Mouse (Mus musculus) midbrain, embryonic 12.5 days (tissue): ENCODE measurements at regions not wholly inside any gene's neighbourhood (a gene's known extent, or its start where the extent isn't known, plus 50 kb on each side); places are given as distances from the start of the nearest gene placed in this dataset.

Experiments
- ATAC-seq: fragments of 200-750 bp; cut with Nextera tagmentation; 2 replicates; pipeline ENCODE4 v1.8.0; 2017; ENCODE audit warnings: low read depth, moderate TSS enrichment, moderate library complexity; ENCODE audit not compliant: low FRiP score
- H3K27ac ChIP-seq: fragments of 300-500 bp; sonication (generic); replicated peaks from 2 replicates; pipeline ENCODE4 v1.5.1; 2016; ENCODE audit warnings: mild to moderate bottlenecking
- H3K27me3 ChIP-seq: fragments of 300-500 bp; sonication (generic); 2 replicates; pipeline ENCODE4 v1.6.1; 2016; ENCODE audit warnings: mild to moderate bottlenecking
- H3K36me3 ChIP-seq: fragments of 300-500 bp; sonication (generic); 2 replicates; pipeline ENCODE4 v1.6.1; 2016
- H3K4me1 ChIP-seq: fragments of 300-500 bp; sonication (generic); 2 replicates; pipeline ENCODE4 v1.6.1; 2016
- H3K4me2 ChIP-seq: fragments of 300-500 bp; sonication (generic); replicated peaks from 2 replicates; pipeline ENCODE4 v1.6.1; 2016; ENCODE audit warnings: mild to moderate bottlenecking, moderate library complexity
- H3K4me3 ChIP-seq: fragments of 300-500 bp; sonication (generic); 2 replicates; pipeline ENCODE4 v1.5.1; 2016; ENCODE audit warnings: mild to moderate bottlenecking
- H3K9ac ChIP-seq: fragments of 300-500 bp; sonication (generic); replicated peaks from 2 replicates; pipeline ENCODE4 v1.6.1; 2016; ENCODE audit warnings: mild to moderate bottlenecking, moderate library complexity
- H3K9me3 ChIP-seq: fragments of 300-500 bp; sonication (generic); 2 replicates; pipeline ENCODE4 v1.6.1; 2016; ENCODE audit warnings: mild to moderate bottlenecking
- WGBS: fragments of 180-500 bp; shearing (Covaris S2); methylation state at CpG from one replicate; pipeline ENCODE4 v1.1.7; 2016; 5-methylcytosine and 5-hydroxymethylcytosine counted together

DNA sequence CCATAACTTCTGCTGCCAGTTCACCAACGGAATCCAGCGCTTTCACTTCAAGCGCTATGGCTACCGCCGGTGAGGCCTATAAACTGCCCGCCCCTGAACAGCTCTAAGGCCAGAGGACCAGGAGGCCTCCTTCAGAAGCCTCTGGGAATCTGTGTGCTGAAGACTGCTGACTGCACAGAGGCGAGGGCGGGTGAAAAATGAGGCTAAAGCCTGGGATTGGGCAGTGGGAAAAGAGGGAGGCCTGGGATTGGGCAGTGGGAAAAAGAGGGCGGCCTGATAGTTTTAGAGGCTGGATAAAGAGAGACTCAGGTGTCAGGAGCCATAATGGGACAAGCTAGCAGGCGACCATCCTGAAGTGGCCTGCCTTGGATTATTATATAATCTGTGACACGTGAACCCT is 80.8 kb downstream of the Plekhb2 start:
- Histone ChIP-seq H3K9ac (no peak overlapping the region), H3K36me3 (no peaks in the 10 kb centered on the region; the same call in 1 of the 2 replicates), H3K4me1 (no peaks in the 10 kb centered on the region), H3K4me2 (no peak overlapping the region), H3K9me3 (peaks cover 21% of the 10 kb centered on the region; the same call in 1 of the 2 replicates), H3K4me3 (no peak overlapping the region), H3K27ac (no peak overlapping the region), H3K27me3 (no peaks in the 10 kb centered on the region)
- ATAC-seq: no peak
- WGBS: 89% methylated on average over 11 of the region's 11 CpGs

DNA sequence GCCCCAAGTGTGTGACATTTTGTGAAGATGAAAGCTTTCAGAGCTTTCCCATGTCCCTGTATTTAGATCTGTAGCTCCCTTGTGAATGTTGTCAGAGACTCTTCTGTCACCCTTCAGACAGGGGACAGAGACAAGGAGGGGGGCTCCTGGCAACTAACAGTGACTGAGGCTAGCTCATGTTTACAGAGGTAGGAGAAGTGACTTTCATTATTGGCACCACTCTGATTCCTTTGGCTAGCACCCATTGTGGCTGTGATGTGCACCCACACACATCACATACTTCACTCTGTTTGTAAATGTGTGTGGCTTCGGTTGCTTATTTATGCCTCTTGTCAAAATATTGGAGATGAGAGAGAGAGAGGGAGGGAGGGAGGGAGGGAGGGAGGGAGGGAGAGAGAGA is 93.4 kb downstream of the Plekhb2 start:
- no peaks in the 10 kb centered on the region for H3K27me3 ChIP-seq
- WGBS: 70% methylated on average over 1 of the region's 1 CpGs
- H3K36me3 ChIP-seq: no peaks in the 10 kb centered on the region
- no peak overlapping the region for H3K9ac ChIP-seq
- H3K9me3 ChIP-seq: no peaks in the 10 kb centered on the region
- H3K4me1 ChIP-seq: no peaks in the 10 kb centered on the region
- no peak overlapping the region for H3K4me3 ChIP-seq
- no peak overlapping the region for H3K4me2 ChIP-seq
- no peak overlapping the region for H3K27ac ChIP-seq
- no peak for ATAC-seq

DNA sequence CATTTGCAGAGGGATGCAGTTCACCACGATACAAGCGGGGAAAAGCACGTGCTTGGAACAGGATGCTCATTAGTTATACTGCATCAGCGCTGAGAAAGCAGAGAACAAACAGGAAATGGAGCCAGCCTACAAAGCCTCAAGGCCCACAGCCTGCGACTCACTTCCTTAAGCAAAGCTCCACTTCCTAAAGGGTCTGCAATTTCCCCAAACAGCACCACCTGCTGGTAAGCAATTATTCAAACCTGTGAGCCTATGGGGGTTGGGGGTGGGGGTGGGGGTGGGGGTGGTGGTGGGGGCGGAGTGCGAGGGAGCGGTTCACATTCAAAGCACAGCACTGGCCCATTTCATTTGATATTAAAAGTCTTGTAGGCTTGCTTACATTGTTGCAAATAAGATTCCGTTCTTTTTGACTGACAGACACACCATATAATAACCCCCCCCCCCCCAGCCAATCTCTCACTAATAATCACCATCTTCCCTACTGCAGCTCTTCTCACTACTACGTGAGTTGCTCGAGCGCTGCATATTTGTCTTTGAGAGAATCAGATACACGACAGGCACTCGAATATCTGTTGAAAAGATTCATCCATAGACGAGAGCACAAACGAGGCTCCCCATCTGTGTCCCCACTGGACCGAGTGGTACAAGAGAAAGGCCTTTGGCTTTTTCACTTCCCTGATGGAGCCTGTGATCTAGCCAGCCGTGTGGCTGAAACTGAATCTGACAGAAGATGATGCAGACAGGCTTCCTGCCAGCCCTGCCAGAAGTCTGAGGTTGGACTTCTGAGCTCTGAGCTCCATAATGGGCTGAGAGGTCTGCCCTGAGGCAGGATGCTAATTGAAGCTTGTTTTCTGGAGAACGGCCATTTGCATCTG is 112.1 kb downstream of the Plekhb2 start:
- no peaks in the 10 kb centered on the region for H3K36me3 ChIP-seq
- no peak overlapping the region for H3K4me2 ChIP-seq
- H3K27me3 ChIP-seq: no peaks in the 10 kb centered on the region
- no peak overlapping the region for H3K9ac ChIP-seq
- WGBS: 79% methylated on average over 19 of the region's 19 CpGs
- no peaks in the 10 kb centered on the region for H3K9me3 ChIP-seq
- no peak overlapping the region for H3K4me3 ChIP-seq
- ATAC-seq: no peak; the same call in 1 of the 2 replicates
- H3K4me1 ChIP-seq: no peaks in the 10 kb centered on the region
- H3K27ac ChIP-seq: peak overlapping the region; percentile 30; the same call in 1 of the 2 replicates

DNA sequence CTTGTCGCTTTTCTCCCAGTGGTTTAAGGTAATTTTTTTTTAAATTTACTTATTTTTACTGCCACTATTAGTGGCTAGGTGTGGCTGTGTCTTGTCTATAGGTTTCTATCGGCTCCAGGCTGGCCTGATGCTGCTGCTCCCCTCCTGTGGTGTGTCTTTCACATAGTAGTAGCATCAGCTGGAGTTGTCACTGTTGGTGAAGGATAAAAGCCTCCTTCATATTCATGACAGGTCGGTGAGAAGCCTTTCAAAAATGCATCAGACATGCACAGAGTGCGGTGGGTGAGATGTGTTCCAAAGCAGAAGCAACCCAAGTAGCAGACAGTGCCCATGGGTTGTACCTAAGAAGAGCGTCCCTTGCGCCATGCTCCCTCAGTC is 112.7 kb downstream of the Plekhb2 start:
- 0 out of 2 replicates have a peak overlapping the region, but pooled peaks have one; percentile 30 for H3K27ac ChIP-seq
- H3K4me1 ChIP-seq: no peaks in the 10 kb centered on the region
- 79% methylated on average over 6 of the region's 6 CpGs for WGBS
- H3K4me3 ChIP-seq: no peak overlapping the region
- ATAC-seq: no peak
- no peaks in the 10 kb centered on the region for H3K9me3 ChIP-seq
- H3K36me3 ChIP-seq: no peaks in the 10 kb centered on the region
- no peak overlapping the region for H3K9ac ChIP-seq
- H3K27me3 ChIP-seq: no peaks in the 10 kb centered on the region
- no peak overlapping the region for H3K4me2 ChIP-seq

DNA sequence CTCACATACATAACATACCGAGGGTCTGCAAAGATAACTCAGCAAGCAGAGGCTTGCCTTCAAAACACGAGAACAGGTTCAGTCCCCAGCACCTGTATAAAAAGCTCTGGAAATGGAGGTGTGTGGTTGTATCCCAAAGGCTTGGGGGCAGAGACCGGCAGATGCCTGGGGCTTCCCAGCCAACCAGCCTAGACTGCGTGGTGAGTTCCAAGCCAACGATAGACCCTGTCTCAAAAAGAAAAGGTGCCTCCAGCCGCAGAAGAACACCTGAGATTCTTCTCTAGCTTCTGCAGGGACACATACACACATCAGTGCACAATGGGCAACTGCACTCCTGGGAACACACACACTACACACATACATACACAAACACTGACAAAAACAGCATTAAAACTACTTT is 125.0 kb downstream of the Plekhb2 start:
- H3K4me3 ChIP-seq: no peak overlapping the region
- H3K9me3 ChIP-seq: peaks cover 8% of the 10 kb centered on the region; the same call in 1 of the 2 replicates
- no peak overlapping the region for H3K4me2 ChIP-seq
- ATAC-seq: no peak
- no peak overlapping the region for H3K9ac ChIP-seq
- 89% methylated on average over 6 of the region's 6 CpGs for WGBS
- no peaks in the 10 kb centered on the region for H3K27me3 ChIP-seq
- H3K36me3 ChIP-seq: no peaks in the 10 kb centered on the region
- H3K4me1 ChIP-seq: no peaks in the 10 kb centered on the region
- H3K27ac ChIP-seq: no peak overlapping the region

DNA sequence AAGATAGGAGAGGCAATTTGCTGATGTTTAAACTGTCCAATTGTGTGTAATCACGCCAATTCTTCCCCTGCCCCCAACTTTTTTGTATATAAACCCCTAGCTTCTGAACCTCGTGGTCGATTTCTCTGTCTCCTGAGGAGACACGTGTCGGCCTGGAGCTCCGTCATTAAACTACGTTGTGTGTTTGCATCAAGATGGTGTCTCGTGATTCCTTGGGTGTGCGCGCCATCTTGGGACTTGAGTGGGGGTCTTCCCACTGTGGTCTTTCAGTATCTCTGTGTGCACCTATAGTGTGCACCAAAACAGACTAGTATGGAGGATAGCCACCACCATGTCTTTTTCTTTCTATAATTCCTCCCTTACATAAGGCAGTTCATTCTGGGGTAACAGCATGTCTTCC is 128.4 kb downstream of the Plekhb2 start:
- 93% methylated on average over 10 of the region's 10 CpGs for WGBS
- Histone ChIP-seq H3K4me2 (no peak overlapping the region), H3K9ac (no peak overlapping the region), H3K9me3 (peaks cover 8% of the 10 kb centered on the region; the same call in 1 of the 2 replicates), H3K4me3 (no peak overlapping the region), H3K27ac (no peak overlapping the region), H3K36me3 (no peaks in the 10 kb centered on the region), H3K27me3 (no peaks in the 10 kb centered on the region), H3K4me1 (no peaks in the 10 kb centered on the region)
- no peak for ATAC-seq

DNA sequence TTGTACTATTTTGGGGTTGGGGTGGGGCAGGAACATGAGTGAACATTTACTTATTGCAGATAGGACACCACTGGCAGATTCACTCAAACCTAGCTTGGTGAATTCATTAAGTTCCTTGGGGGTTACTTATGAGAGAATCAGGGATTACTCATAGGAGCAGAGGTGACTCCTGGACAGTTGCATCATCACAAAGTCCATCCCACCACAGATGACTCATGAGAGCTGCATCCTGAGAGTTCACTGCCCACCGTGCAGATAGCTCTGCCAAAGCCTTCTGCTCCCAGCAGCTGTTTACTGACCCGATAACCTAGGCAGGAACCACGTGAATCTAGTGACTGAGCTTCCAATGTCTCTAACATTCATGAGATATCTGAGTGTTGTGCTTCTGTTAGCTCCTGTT is 129.6 kb downstream of the Plekhb2 start:
- Histone ChIP-seq H3K4me2 (no peak overlapping the region), H3K9ac (no peak overlapping the region), H3K36me3 (no peaks in the 10 kb centered on the region), H3K9me3 (peaks cover 8% of the 10 kb centered on the region; the same call in 1 of the 2 replicates), H3K27me3 (no peaks in the 10 kb centered on the region), H3K4me1 (no peaks in the 10 kb centered on the region), H3K27ac (no peak overlapping the region), H3K4me3 (no peak overlapping the region)
- 91% methylated on average over 3 of the region's 3 CpGs for WGBS
- no peak for ATAC-seq

DNA sequence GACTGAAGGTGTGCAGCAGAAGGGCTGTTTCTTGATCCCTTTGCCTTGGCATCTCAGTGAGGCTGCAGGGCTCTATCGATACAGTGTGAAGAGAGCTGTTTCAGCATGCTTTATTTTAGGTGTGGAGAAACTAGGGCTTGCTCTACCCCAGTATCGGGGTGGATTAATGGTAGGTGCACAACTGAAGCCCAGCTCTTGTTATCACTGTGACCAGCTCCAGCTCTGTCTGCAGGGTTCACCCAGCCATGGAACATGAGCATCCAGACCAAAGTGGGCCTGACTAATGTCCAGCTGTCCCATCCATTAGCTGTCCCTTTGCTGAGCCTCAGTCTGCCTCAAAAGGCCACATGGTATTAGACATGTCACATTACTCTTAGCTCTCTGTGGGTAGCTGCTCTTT is 132.2 kb downstream of the Plekhb2 start:
- Histone ChIP-seq H3K4me3 (no peak overlapping the region), H3K9ac (no peak overlapping the region), H3K4me2 (no peak overlapping the region), H3K27me3 (no peaks in the 10 kb centered on the region), H3K36me3 (no peaks in the 10 kb centered on the region), H3K27ac (no peak overlapping the region), H3K4me1 (no peaks in the 10 kb centered on the region), H3K9me3 (peaks cover 8% of the 10 kb centered on the region; the same call in 1 of the 2 replicates)
- no peak for ATAC-seq
- 88% methylated on average over 2 of the region's 2 CpGs for WGBS

DNA sequence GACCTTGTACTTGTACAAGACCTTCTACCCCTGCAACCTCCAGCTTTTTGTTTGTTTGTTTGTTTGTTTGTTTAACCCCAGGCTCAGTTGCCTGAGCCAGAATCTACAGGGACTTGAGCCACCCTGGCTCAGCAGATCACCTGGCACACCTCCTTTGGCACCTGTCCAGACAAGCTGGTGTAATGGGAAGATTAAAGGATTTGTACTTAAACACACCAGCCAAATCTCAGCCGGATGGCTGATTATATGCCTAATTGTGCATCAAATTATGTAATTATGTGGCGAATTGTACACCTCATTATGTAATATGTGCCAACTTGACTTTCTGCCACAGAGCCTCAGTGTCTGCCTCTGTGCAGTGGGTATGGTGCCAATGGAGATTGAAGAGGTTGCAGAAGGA is 133.2 kb downstream of the Plekhb2 start:
- no peak for ATAC-seq
- no peak overlapping the region for H3K4me3 ChIP-seq
- H3K9me3 ChIP-seq: peaks cover 8% of the 10 kb centered on the region; the same call in 1 of the 2 replicates
- no peak overlapping the region for H3K9ac ChIP-seq
- no peaks in the 10 kb centered on the region for H3K4me1 ChIP-seq
- WGBS: 86% methylated on average over 2 of the region's 2 CpGs
- H3K27ac ChIP-seq: no peak overlapping the region
- no peaks in the 10 kb centered on the region for H3K36me3 ChIP-seq
- no peak overlapping the region for H3K4me2 ChIP-seq
- no peaks in the 10 kb centered on the region for H3K27me3 ChIP-seq

DNA sequence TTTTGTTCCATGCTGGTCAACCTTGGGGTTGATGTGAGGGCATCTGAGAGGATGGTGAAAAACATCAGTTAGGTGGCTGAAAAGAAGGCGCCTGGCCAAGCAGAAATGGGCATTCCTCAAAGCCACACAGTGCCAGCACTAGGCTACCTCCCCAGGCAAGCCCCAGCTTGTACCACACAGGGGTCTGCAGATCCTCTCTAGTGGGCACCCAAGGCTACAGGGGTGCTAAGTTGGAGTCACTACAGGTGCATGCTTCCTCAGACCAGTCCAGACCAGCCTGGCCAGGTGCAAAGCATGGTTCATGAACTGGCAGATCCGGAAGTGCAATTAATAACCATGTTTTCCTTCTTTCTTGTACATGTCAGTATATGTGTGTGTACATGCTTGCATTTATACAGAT is 137.1 kb downstream of the Plekhb2 start:
- Histone ChIP-seq H3K4me2 (no peak overlapping the region), H3K4me1 (no peaks in the 10 kb centered on the region), H3K9me3 (no peaks in the 10 kb centered on the region), H3K36me3 (no peaks in the 10 kb centered on the region), H3K27me3 (no peaks in the 10 kb centered on the region), H3K9ac (no peak overlapping the region), H3K4me3 (no peak overlapping the region), H3K27ac (no peak overlapping the region)
- WGBS: 89% methylated on average over 2 of the region's 2 CpGs
- no peak for ATAC-seq

DNA sequence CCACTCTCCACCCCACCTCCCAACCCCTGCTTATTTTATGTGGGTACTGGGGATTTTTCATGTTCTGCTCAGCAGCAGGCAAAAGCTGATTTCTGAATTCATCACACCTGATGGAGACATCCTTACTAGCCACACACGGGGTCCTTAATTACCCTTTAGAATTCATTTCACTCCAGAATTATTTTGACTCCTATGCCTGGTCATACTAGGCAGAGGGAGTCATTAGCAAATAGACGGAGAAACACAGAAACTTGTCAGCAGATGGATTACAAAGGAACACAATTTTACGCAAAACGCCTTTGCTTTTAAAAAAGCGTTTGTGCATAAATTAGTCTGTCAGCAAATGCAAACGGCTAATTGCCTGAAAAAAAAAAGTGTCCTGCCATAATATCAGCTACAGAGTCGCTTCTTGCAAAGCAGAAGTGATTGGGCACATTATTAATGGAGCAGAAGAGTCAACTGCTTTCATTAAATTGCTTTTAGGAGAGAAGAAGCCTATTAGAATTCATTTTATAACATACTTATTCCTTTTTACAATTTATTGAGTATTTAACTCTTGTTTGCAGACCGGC is 138.0 kb downstream of the Plekhb2 start:
- H3K27me3 ChIP-seq: no peaks in the 10 kb centered on the region
- no peaks in the 10 kb centered on the region for H3K9me3 ChIP-seq
- H3K36me3 ChIP-seq: no peaks in the 10 kb centered on the region
- H3K4me1 ChIP-seq: no peaks in the 10 kb centered on the region
- H3K4me2 ChIP-seq: no peak overlapping the region
- no peak overlapping the region for H3K4me3 ChIP-seq
- no peak for ATAC-seq
- H3K9ac ChIP-seq: no peak overlapping the region
- no peak overlapping the region for H3K27ac ChIP-seq
- WGBS: 68% methylated on average over 8 of the region's 8 CpGs

DNA sequence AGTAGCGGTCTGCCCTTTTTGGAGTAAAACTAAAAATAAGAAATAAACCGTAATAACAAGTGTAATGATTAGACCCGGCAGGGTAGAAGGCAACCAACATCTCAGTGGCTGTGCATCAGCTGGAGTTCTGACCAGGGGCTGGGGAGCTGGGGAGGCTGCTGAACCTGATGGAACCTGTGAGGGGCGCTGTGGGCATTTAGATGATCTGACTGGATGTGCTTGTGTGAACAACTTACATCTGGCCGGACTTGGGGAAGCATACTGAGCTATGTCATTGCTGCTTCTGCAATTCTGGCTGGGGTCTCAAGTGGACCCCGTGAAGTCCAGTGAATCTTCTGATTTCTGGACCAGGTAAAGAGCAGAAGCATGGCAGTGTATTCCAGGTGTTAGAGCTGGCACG is 138.4 kb downstream of the Plekhb2 start:
- no peaks in the 10 kb centered on the region for H3K4me1 ChIP-seq
- ATAC-seq: no peak
- no peak overlapping the region for H3K27ac ChIP-seq
- no peaks in the 10 kb centered on the region for H3K27me3 ChIP-seq
- WGBS: 79% methylated on average over 7 of the region's 7 CpGs
- no peaks in the 10 kb centered on the region for H3K36me3 ChIP-seq
- no peak overlapping the region for H3K9ac ChIP-seq
- H3K4me3 ChIP-seq: no peak overlapping the region
- no peaks in the 10 kb centered on the region for H3K9me3 ChIP-seq
- no peak overlapping the region for H3K4me2 ChIP-seq
